Mouse (Mus musculus): ENCODE data around the gene Tmem169.

GRCm38 (mm10) chr1:72291925-72292324 is 7.8 kb downstream of the Tmem169 start:
- TF ChIP-seq CTCF (conservative IDR thresholded peaks at IDR 0.05; ENCODE audit: insufficient read depth, insufficient read length, low read depth, low read length) (no peak), POLR2A (IDR thresholded peaks at IDR 0.05; ENCODE audit: low read depth, low read length) (no peak)

Data from kidney, adult 2 months (tissue).